Mouse (Mus musculus): ENCODE results near the gene Vgll2.

The Vgll2 gene

GRCm38 (mm10) chr10:52022413-52023212 lies at the start of gene Vgll2:
TSS of gene Vgll2 (plus strand) at chr10:52022502.
- DNase-seq (ENCODE audit: low read depth, low spot score) = peak; percentile 71

- DNase-seq (ENCODE audit: low read depth, low spot score) = no peak
These were observed 47.2 kb upstream of the Vgll2 start for GRCm38 (mm10) chr10:51975137-51975536.

GRCm38 (mm10) chr10:51975587-51975986 lies 46.7 kb upstream of the Vgll2 start:
- DNase-seq (ENCODE audit: low read depth, low spot score) = no peak

GRCm38 (mm10) chr10:51981651-51982050 lies 40.7 kb upstream of the Vgll2 start:
- DNase-seq (ENCODE audit: low read depth, low spot score) = peak; percentile 22

- DNase-seq (ENCODE audit: low read depth, low spot score) = peak; percentile 43
These were observed 39.9 kb upstream of the Vgll2 start for GRCm38 (mm10) chr10:51982395-51982794.

DNA sequence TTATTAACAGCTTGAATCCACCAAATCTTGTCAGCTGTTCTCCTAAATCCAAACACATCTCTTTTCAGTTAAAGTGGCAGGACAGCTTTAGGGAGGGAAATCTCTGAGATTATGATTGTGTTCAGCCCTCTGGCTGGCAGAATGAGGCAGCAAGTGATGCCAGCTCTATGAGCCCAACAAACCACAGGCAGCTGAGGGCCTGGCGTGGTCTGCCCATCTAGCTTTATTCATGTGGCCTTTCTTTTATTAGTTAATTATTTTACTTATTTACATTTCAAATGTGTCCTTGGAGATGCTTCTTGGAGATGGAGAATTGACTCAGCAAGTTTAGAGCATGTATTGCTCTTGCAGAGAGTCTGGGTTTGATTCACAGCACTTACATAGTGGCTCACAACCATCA lies 3.8 kb upstream of the Vgll2 start:
- no peak for DNase-seq (ENCODE audit: low read depth, low spot score)

DNA sequence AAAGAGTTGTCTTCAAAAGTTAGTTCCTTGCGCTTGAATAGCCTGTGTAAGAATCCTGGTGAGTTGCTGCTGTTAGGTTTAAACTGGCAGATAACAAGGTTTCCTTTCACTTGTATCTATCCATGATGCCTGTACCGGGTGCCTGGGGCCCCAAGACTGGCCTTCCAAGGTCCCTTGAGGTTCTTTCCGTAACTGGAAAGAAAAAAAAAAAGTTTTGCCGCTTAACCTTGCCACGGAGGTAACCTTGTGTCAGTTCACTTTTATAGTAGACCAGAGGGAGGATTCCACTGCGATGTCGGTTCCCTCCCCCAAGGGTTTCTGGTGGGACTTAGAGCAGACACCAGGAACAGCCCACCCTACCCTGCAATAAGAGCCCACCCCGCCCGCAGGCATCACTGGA lies 1.1 kb upstream of the Vgll2 start:
- no peak for DNase-seq (ENCODE audit: low read depth, low spot score)

DNA sequence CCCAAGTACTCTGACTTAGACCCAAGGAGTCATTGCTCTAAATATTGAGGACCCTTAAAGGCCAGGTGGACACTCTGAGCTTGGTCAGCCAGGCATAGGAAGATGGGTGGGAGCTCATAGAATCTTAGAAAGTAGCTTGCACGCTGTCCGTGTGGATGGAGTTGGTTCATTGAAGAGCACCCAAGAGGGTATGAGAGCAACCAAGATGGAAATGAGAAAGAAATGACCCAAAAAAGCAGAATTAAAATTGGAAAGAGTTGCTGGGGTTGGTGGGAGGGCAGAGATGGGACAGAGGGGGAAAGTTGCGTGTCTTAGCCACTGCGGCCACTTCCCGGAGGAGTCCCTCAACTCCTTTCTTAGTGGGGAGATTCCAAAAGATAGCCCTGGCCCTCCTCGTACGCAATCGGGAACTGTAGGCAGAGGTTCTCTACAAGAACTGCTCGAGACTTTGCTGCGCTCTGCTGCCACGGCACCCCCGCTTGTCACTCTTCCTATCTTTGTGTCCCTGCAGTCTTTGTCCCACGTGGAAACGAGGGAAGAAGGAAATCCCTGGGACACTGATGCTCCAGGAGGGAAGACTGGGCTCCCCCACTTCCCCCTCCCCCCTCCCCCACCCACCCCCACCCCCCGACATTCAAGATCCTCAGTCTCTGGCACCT lies 437 bp upstream of the Vgll2 start:
- DNase-seq (ENCODE audit: low read depth, low spot score) = no peak

DNA sequence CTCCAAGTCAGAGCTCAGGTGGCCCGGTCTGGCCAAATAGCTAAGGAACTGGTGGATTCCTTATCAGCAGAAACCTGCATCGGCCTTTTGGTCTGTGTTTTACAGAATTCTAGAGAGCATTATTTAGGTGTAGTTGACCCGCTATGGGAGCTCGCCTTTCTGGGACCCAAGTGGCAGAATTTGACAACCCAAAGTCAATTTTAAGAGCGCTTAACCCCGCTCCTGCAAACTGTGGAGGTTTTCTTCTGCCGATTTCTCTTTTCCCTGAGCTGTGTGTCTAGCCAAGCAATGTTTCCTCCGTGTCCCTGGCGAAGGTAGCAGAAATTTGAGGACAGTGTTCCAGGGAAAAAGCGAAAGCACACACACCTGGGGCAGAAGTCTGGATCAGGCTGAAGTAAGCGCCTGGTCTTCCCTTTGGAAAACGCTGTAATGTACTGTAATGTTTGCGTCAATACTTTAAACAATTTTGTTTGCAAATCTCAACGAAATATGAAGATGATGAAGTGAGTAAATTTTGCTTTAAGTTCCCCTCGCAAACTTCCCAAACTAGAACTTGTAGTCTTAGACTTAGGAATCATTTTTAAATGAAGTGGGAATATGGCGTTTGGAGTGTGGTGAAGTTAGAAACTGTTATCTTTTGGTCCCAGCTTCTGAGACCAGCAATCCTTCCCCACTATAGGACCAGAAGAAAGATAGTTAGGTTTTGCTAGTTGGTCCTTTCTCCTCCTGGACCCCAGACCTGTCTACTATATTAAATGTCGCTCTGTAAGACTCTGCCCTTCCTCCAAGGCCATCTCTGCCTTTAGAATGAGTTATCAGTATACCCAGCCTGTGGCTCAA lies 1.1 kb downstream of the Vgll2 start:
- no peak for DNase-seq (ENCODE audit: low read depth, low spot score)

DNA sequence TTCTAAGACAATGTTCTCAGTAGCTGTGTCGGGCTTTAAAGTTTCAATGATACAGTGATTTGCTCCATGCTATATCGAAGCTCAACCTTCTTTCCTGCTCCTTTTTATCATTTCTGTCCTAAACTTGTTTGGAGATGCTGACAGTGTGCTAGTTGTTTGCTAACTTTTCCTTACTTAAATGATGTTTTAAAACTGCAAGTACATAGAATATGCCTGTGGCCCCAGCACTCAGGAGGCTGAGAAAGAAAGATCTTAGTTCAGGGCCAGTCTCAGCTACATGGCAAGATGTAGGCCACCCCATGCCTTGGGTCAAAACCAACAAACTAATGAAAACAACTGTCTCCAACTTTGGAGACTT lies 1.7 kb downstream of the Vgll2 start:
- DNase-seq (ENCODE audit: low read depth, low spot score) = no peak

- no peak for DNase-seq (ENCODE audit: low read depth, low spot score)
These were observed 3.0 kb downstream of the Vgll2 start for GRCm38 (mm10) chr10:52025291-52025690.

DNA sequence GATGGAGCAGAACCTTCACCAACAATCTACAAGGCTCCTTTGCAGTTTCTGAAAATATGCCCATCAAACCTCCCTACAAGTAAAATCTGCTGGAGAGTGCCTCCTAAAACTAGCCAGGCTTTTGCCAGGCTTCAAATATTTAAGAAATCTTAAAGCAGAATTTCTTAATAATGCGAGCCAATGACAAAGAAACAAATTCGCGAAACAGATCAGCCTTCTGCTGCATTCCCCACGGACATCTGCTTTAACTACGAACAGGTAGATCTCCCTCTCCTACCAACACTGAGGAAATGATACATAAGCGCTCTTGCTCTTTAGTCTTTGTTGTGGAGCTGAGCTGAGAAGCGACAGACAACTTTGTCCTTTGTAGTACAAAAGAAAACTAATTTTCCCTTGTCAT lies 3.5 kb downstream of the Vgll2 start:
- DNase-seq (ENCODE audit: low read depth, low spot score) = no peak

GRCm38 (mm10) chr10:52027161-52028035 lies 5.1 kb downstream of the Vgll2 start:
- DNase-seq (ENCODE audit: low read depth, low spot score) = no peak

GRCm38 (mm10) chr10:52028561-52029370 lies 6.5 kb downstream of the Vgll2 start:
- DNase-seq (ENCODE audit: low read depth, low spot score) = no peak

GRCm38 (mm10) chr10:52029421-52030080 lies 7.2 kb downstream of the Vgll2 start:
- no peak for DNase-seq (ENCODE audit: low read depth, low spot score)

GRCm38 (mm10) chr10:52033729-52034128 lies 11.4 kb downstream of the Vgll2 start:
- DNase-seq (ENCODE audit: low read depth, low spot score) = no peak

GRCm38 (mm10) chr10:52039392-52039791 lies 17.1 kb downstream of the Vgll2 start:
- no peak for DNase-seq (ENCODE audit: low read depth, low spot score)

DNA sequence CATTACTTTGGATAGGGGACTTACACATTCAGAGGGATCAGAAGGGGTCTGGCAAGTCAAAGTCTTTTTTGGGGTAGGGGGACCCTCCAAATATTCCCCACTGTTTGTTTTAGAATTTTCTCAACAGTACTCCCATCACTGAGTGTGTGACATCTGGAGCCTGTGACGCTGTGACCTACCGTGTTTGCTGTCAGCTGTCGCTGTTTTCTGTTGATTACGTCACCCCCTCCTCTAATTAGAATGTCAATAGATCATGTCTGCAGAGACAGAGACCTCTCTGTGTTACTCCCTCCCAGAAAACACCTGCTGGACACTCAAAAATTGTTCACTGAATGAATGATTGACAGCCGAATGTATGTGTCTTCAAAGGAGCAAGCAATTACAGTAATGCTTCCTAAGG lies 20.8 kb downstream of the Vgll2 start:
- DNase-seq (ENCODE audit: low read depth, low spot score) = no peak

DNA sequence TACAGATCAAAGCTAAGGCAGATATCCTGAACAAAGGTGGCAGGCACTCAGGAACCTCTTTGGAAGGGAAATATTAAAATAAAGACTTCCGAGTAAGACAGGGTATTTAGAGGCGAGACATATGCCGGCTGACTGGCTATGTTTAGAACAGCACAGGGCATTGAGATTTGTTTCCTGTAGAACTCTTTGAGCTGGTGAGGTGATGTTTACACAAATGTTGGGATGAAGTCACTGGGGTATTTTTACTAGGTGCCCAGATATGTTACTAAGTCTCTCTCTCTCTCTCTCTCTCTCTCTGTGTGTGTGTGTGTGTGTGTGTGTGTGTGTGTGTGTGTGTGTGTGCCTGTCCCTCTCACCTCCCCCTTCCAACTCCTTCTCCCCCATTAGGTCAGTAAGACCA lies 26.0 kb downstream of the Vgll2 start:
- DNase-seq (ENCODE audit: low read depth, low spot score) = no peak

- peak; percentile 61 for DNase-seq (ENCODE audit: low read depth, low spot score)
These were observed 50.2 kb downstream of the Vgll2 start for GRCm38 (mm10) chr10:52072482-52072881.
